Mouse (Mus musculus): ENCODE results near the gene Wwox.

The Wwox gene

DNA sequence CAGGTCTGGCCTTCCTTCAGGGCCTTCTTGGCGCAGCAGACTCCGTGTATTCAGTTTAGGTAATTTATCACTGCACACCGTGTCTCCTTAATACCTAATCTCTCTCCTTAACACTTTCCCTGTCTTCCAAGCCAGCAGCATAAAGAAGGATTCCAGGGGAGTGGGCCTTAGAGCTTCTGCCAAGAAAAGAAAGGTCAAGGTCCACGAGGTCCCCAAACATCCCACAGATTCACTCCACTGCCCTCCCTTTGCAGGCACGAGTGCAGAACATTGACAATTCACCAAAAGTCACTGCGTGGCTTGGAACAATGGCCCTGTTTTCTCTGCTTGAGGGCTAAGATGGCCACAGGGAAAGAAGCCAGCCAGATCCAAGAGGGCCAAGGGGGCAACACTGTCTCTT is 96.7 kb downstream of the Wwox start:
- DNase-seq (ENCODE audit: low read depth, low spot score) = no peak

DNA sequence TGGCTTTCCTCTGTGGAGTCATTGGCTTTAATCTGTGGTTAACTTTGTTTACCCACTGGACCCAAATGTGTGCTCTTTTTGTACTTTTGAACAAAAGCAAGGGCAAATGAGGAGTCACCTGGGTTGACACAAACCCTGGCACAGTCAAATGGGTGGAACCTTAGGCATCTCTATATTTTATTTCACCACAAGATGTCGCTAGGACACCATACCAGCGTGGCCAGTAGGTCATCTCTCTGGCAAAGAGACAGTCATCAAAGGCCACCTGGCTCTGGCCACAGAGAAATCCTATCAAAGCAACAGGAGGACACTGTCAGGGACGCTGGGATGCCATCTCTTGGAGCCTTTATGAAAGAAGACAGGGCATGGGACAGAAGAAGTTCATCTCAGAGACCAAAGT is 101.7 kb downstream of the Wwox start:
- peak; percentile 31 for DNase-seq (ENCODE audit: low read depth, low spot score)

DNA sequence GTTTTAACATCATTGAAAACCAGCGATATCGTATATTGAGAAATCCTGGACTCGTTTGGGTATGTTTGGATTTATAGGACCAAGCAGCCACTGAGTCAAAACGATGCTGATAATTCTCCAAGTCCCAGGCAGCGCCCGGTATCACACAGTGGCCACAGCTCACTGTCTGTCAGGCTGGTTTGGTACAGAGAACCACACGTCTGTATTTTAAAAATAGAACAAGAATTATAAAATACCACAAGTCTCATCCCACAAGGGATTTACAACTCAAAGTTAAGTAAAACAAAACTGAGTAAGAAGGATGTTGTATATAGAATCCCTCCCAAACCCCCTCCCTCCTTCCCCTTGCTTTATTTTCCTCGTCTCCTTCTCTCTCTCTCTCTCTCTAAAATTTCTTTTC is 108.9 kb downstream of the Wwox start:
- no peak for DNase-seq (ENCODE audit: low read depth, low spot score)

DNA sequence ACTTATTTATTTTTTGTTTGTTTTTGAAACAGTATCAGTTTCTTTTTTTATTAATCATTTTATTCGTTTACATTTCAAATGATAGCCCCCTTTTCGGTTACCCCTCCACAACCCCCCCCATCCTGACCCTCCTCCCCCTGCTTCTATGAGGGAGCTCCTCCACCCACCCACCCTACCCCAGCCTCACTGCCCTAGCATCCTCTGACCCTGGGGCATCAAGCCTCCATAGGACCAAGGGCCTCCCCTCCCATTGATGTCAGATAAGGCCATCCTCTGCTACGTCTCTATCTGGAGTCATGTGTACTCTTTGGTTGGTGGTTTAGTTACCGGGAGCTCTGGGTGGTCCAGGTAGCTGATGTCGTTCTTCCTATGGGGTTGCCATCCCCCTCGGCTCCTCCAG is 109.4 kb downstream of the Wwox start:
- no peak for DNase-seq (ENCODE audit: low read depth, low spot score)

DNA sequence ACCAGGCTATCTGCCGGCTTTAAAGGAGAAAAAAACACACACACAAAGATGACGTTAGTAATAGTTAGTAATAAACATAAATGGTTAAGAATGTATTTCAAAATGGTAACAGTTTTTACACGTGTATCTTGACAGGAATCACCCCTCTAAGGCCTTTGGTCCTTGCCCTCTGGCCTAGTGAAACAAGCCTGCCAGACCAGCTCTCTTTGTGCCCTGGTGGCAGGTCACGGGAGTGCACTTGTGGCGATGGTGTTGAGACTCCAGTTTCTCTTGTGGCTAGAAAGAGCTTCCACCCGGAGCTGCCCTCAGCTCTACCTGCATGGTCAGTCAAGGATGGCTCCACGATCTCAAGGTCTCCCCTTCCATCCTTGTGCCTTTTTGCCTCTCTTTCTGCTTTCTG is 110.6 kb downstream of the Wwox start:
- peak; percentile 50 for DNase-seq (ENCODE audit: low read depth, low spot score)

DNA sequence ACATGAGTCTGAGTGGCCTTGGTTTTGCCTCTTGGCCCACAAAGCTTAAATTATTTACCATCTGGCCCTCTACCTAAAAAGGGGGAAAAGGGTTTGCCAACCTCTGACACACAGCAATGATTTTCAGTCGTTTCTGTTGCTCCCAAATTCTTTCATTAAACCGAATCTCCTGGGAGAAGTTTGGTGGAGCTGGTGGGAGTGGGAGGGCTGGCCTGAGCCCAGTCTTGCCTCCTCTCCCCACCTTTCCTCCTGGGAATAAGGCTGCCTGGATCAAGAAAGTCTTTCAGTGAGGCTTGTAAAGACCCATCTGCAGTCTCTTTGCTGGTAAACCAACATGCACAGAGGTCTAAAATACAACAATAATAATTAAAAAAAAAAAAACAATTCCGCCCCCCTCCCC is 113.2 kb downstream of the Wwox start:
- no peak for DNase-seq (ENCODE audit: low read depth, low spot score)

DNA sequence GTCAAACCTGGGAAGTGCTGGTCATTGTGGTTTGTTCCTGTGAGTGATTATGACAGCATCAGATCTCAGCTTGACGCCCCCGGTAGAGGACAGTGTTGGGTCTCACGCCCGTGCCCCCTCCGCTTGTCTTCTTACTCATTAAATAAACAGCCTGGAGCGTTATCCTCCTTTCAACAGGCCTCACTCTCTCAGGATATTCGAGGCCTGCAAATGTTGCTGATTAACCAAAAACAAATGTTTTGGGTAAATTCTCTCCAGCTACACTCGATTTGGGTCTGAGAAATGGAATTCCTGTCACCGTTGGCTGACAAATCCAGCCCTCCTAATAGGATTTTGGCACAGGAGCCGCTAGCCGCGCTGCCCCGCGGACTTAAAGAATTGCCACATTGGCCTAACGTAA is 115.5 kb downstream of the Wwox start:
- DNase-seq (ENCODE audit: low read depth, low spot score) = no peak

DNA sequence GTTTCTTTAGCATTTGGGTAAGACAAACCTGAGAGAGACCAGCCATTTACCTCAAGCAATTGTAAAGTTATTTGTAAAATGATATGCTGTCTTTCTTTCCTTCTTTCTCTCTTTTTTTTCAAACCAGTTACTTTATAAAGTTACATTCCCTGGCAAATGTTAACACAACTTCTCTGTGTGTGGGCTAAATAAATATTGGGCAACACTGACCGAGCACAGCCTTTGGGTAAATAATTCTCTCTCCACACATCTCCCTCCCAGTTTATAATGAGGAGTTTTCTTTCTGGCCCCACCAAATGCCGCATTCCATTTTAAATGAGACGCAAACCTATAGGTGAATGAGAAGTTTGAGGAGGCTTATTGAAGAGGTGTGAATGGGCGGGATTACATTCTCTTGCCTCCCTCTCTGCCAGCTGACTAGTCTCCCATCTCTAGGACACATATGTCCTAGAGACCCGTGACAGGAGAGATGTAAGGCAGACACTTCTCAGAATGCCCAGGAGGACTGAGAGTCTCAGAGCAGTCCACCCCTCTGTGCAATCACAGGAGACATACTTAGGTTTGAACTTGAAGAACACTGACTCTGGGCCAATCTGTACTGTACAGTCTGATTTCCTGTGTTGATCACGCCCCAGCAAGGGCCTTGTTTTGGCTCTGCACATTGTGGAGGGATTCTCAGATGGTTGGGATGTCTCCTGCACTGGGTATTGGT is 116.2 kb downstream of the Wwox start:
- DNase-seq (ENCODE audit: low read depth, low spot score) = no peak

DNA sequence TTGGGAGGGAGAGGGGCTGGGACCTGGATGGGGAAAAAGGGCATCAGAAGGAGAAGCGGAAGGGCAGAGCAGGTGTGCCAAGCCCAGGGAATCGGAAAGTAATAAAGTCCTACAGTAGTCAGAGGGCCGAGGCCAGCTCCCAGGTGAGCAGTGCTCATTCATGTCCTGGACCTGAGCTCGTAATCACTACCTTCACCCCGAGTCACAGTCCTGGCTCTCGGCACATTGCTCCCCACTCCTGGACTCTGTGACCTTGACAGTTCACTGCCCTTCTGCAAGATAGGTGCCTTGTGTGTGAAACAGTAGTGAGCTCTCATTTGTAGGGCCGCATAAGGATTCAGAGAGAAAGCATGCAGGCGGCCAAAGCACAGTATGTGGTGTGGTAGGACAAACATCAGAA is 121.7 kb downstream of the Wwox start:
- DNase-seq (ENCODE audit: low read depth, low spot score) = no peak

DNA sequence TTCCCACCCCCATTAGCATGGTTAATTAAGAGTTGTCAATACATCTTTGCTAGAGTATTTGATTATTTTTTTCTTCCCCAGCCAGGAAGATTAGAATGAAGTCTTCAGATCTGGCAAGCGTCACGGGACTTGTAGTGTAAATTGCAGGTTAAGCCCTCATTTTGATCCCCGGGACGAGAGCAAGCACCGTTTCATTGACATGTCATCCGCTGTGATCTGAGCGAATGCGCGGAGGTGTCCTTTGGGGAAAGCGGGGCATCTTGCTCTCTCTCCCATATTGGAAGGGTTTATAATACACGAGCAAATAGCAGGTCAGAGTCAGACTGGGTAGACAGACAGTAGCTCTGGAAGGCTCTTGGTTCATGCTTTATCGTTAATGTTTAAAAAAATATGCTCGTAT is 123.0 kb downstream of the Wwox start:
- DNase-seq (ENCODE audit: low read depth, low spot score) = no peak

DNA sequence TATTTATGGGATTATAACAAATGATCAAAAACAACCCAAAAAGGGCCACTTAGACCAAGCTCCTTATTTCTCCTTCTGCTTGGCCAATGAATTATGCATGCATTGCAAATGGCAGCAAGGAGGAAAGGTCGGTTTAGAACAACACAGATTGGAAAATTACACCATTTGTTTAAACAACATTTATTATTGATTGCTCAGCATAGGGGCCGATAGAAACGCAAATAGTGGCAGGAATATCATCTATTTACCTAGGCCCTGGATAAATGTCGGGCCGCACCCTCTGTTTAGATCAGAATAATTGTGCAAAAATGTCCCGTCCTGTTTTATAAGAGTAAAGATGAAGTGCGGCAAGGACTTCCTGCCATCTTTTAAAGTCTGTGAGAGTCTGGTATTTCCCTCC is 123.9 kb downstream of the Wwox start:
- no peak for DNase-seq (ENCODE audit: low read depth, low spot score)

DNA sequence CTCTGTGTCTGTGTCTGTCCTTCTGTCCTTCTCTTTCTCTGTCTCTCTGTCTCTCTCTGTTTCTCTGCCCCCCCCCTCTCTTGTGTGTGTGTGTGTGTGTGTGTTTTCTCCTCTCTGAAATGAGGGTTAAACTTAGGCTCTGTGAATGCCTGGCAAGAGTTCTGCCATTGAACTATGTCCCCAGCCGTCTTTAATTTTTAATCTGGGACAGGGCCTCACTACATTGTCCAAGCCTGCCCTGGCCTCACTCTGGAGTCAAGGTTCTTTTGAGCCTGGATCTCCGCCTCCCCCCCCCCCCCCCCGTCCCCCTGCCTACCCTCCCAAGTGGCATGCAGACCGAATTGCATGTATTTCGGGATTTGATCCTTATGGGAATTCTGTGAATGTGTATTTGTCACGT is 124.6 kb downstream of the Wwox start:
- DNase-seq (ENCODE audit: low read depth, low spot score) = no peak

DNA sequence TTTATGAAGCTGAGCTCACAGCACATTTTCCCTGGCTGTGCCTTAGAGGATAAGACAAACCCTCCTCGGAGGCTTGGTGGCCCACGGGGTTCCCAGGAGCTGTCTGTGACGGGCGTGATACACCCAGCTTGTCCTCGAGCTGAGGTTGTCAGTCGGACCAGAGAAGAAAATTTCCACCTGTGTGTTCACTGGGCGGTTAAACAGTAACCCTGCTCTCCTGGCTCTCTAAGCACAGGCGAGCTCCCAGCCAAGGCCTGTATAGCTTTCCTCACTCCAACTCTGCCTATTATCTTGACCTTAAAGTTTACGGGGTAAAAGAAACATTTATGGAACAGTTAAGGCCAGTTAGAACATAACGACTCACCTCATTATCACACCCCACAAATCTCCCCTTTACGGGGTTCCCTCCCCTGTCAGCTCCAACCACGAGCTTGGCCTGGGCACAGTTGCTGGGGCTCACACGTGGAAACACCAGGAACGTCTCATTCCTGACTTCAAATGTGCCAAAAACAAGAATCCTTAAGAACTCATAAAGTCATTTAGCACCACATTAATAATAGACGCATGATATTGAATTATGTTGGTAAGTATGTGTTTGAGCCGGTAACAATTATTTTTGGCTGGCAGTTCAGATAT is 129.2 kb downstream of the Wwox start:
- DNase-seq (ENCODE audit: low read depth, low spot score) = no peak

DNA sequence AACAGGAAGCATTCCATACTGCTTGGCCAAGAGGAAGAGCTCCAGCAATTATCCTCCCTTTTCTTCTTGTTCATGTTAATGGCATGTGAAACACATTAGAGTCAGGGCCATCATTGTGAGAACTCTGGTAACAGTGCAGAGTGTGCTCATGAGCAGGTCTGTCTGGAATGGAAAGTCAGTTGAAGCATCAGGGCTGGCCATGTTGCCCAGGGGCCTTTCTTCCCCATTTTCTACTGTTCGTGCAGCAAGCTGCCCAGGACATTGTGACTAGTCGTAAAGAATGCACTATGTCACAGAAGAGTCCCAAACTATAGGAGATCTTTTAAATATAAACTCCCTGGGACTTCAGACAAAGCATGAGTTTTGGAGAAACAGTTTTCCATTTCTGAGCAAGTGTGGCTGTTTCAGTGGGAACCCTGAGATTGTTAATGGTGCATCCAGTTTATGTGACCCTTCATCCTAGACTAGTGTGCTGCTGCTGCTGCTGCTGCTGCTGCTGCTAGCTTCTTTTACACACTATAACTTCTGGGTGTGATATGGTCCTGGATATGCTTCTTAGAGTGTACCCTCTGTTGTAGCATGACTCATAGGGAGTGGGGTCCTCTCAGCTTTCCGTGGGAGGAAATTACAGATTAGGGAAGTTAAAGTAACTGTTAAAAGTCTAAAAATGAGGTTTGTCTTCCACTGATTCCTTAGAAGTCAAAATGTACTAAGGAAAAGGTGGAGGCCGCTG is 133.7 kb downstream of the Wwox start:
- DNase-seq (ENCODE audit: low read depth, low spot score) = no peak

DNA sequence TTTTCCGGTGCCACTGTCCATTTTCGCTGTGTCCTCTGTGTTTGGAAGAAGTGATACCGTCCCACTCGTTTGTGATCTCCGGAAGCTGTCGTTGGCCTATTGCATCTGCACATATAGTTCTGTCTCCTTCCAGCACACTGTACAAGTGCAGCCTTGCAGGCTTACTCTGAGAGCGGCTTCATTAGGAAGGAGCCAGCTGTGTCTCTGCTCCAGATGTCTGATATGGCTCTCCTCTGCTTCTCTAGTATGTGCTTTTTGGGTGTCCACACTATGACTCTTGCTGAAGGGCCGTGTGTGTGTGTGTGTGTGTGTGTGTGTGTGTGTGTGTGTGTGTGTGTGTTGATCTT is 134.3 kb downstream of the Wwox start:
- no peak for DNase-seq (ENCODE audit: low read depth, low spot score)

DNA sequence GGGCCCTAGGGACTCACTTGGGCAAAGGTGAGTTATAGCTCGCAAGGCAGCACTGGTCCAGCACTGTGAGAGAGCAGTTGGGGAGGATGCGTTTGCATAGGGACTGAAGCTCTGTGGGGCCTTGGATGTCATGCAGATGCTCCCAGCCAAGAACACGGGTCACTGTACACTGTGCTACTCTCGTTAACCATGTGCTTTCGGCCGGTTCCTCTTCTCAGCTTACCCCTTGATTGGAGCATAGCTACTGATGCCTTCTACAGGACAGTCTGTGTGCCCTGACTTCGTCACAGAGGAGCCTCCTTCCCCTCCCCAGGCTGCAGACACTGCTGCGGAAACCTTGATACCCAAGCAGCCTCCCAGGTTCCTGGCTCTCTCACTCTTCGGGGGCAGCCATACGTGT is 139.8 kb downstream of the Wwox start:
- DNase-seq (ENCODE audit: low read depth, low spot score) = no peak

DNA sequence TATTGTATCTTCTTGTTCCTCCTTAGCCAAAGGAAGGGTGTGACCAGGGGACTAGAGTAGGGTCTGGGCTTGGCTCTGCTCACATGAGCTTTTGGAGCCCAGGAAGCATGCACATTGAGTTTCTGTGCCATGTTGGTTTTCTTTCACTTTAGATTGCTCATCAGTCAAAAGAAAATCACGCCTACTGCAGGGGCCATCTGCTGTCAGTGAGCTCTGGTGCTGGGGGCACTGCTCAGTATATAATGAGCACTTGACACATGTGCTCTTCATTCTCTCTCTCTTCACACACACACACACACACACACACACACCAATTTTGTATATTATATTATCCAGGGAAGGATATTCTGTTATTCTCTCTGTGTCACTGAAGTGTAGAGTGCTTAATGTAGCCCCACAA is 141.2 kb downstream of the Wwox start:
- no peak for DNase-seq (ENCODE audit: low read depth, low spot score)

DNA sequence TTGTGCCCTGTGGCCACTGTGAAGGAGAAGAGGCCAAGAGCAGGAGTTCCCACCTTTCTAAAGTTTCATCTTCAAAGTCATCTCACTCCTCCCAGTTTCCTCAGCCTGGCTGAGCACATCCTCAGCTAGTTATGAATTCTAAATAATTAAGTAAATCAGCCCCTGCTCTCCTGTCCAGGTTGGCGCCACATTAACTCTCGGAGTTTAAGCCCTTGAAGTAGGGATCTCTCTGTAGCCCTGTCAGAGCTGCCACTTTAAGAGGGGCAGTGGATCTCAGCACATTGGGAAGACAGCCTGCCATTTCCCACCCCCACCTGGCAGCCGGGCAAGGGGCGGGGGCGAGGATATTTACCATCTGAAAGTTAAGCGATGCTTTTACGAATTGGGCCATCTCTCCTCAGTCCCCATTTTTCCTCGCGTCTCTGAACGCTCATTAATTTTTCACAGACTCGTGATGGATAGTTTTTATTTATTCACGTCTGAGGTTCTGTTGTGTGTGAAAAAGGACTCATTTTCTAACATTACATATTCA is 150.9 kb downstream of the Wwox start:
- DNase-seq (ENCODE audit: low read depth, low spot score) = no peak

DNA sequence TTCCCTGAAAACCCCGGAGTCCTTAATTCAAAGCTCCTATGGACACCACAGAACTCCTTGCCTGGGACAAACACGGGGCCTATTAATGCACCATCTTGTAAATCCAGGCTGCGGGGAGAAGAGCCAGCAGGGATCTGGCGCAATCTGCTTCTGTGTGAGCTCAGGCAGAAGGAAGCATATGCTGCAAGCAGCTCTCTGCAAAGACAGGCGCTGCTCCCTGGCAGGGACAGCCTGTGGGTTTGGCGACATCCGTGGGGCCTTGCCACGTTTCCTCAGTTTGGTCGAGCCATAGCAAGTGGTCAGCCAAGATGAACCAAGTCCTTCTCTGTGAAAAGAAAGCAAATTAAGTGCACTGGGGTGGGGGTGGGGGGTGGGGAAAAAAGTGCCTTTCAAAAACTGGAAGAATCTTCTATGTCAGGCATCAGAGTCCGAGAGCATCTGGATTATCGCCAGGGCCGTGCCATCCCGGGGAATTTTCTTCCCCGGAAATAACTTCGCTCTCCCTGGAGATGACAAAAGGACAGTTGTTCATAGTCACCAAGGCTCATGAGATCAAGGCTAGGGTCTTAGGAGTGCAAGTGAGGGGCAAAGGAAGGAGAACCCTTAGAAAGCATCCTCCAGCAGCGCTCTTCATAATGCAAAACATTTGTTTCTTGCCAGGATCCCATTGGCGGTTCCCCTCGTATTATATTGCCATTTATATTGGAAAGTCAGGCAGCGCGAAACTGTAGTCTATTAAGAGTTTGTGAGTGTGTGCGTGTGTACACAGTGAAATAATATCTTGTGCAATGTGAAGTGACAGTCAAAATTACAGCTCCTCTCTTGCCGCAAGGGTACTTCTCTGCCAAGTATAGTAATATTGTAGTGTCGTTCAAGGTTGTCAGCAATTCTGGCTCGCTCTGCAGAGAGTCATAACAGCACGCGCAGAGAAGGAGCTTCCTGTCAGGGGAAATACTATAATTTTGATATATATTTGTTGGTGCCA is 152.1 kb downstream of the Wwox start:
- no peak for DNase-seq (ENCODE audit: low read depth, low spot score)

DNA sequence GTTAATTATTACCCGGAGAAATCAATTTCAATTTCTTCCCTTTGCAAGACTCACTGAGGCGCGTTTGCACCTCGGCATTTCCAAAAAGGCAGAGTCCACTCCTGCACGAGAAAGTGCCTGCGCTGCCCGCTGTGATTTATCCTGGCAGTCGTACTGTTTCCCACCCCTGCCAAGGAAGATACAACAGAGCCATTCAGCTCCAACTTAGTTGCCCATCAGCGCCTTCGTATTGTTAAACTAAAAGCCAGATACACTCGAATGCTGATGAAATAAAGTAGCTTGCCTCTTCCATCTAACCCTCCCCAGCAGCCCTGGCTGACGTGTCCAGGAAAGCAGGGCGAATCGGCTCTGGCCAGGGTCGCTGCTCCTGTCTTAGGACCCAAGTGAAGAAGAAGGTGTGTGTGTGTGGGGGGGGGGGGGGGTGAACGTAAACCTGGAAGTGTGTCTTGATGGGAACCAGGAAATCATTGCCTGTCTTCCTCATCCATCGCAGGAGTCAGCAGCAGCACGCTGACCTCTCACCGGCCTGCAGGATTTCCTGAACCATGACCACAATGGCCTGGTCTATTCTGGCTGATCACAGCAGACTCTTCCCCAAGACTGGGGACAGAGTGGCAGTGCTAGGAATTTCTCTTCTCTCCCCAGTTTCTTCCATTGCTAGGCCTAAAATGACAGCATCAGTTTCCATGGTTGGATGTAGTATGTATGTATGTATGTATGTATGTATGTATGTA is 154.1 kb downstream of the Wwox start:
- DNase-seq (ENCODE audit: low read depth, low spot score) = no peak

DNA sequence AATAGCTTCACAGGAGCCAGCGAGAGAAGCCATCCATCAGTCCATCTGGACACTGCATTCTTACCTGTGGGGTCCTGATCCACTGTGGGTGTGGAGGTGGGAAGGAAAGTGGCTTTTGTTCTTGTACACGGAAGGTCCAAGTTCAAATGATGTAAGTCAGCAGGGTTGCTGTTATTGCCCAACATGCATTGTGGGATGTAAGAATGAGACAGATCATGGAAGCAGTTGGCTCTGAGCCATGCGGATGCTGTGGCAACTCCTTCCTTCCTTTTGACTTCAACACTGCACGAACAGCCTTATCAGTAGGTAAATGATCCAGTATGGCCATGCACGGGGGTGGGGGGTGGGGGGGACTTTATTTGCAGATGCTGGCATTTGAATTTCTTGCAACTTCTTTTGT is 155.4 kb downstream of the Wwox start:
- no peak for DNase-seq (ENCODE audit: low read depth, low spot score)

All from R1 (cell line).